Mouse (Mus musculus): ENCODE results near the gene Efcab2. TPM values are rescaled to one million over a fixed set of nuclear protein-coding genes. Genes with fewer than 3 reads are reported as not detected.

Efcab2 gene
- polyA plus RNA-seq, 1 experiment: 2.1 TPM

- 28% methylated on average over 2 of the region's 2 CpGs for WGBS
- no peak overlapping the region for H3K4me3 ChIP-seq (replicated peaks; ENCODE audit: control insufficient read depth, low read depth, low read length)
- no peak overlapping the region for H3K27ac ChIP-seq (ENCODE audit: control insufficient read depth, insufficient read depth, low read depth, low read length, poor library complexity)
- peaks cover 8% of the 10 kb centered on the region for H3K4me1 ChIP-seq (ENCODE audit: control insufficient read depth, insufficient read depth, low read length)
- no peak for TF ChIP-seq POLR2A (IDR thresholded peaks at IDR 0.05; ENCODE audit: borderline replicate concordance, control insufficient read depth, low read depth, low read length)
- TF ChIP-seq CTCF (IDR thresholded peaks at IDR 0.05; ENCODE audit: control insufficient read depth, insufficient read depth, low read length): no peak
Observed at GRCm38 (mm10) chr1:178492493-178492892, 86.6 kb downstream of the Efcab2 start.

GRCm38 (mm10) chr1:178496186-178496585 lies 90.3 kb downstream of the Efcab2 start:
- TF ChIP-seq CTCF (IDR thresholded peaks at IDR 0.05; ENCODE audit: control insufficient read depth, insufficient read depth, low read length): no peak
- no peak for TF ChIP-seq POLR2A (IDR thresholded peaks at IDR 0.05; ENCODE audit: borderline replicate concordance, control insufficient read depth, low read depth, low read length)
- 85% methylated on average over 2 of the region's 2 CpGs for WGBS
- Histone ChIP-seq H3K4me1 (ENCODE audit: control insufficient read depth, insufficient read depth, low read length) (peaks cover 3% of the 10 kb centered on the region; the same call in 1 of the 2 replicates), H3K4me3 (replicated peaks; ENCODE audit: control insufficient read depth, low read depth, low read length) (no peak overlapping the region), H3K27ac (ENCODE audit: control insufficient read depth, insufficient read depth, low read depth, low read length, poor library complexity) (no peak overlapping the region)

- Histone ChIP-seq H3K4me1 (ENCODE audit: control insufficient read depth, insufficient read depth, low read length) (peaks cover 3% of the 10 kb centered on the region; the same call in 1 of the 2 replicates), H3K4me3 (replicated peaks; ENCODE audit: control insufficient read depth, low read depth, low read length) (no peak overlapping the region), H3K27ac (ENCODE audit: control insufficient read depth, insufficient read depth, low read depth, low read length, poor library complexity) (no peak overlapping the region)
- TF ChIP-seq POLR2A (IDR thresholded peaks at IDR 0.05; ENCODE audit: borderline replicate concordance, control insufficient read depth, low read depth, low read length) (no peak), CTCF (IDR thresholded peaks at IDR 0.05; ENCODE audit: control insufficient read depth, insufficient read depth, low read length) (peak; percentile 70)
- WGBS: 15% methylated on average over 1 of the region's 1 CpGs
Observed at GRCm38 (mm10) chr1:178496841-178497240, 91.0 kb downstream of the Efcab2 start.

GRCm38 (mm10) chr1:178506938-178507337 lies 101.1 kb downstream of the Efcab2 start:
- Histone ChIP-seq H3K27ac (ENCODE audit: control insufficient read depth, insufficient read depth, low read depth, low read length, poor library complexity) (no peak overlapping the region), H3K4me3 (replicated peaks; ENCODE audit: control insufficient read depth, low read depth, low read length) (no peak overlapping the region), H3K4me1 (ENCODE audit: control insufficient read depth, insufficient read depth, low read length) (no peaks in the 10 kb centered on the region)
- TF ChIP-seq CTCF (IDR thresholded peaks at IDR 0.05; ENCODE audit: control insufficient read depth, insufficient read depth, low read length) (no peak), POLR2A (IDR thresholded peaks at IDR 0.05; ENCODE audit: borderline replicate concordance, control insufficient read depth, low read depth, low read length) (no peak)
- 81% methylated on average over 8 of the region's 8 CpGs for WGBS

- Histone ChIP-seq H3K27ac (ENCODE audit: control insufficient read depth, insufficient read depth, low read depth, low read length, poor library complexity) (no peak overlapping the region), H3K4me1 (ENCODE audit: control insufficient read depth, insufficient read depth, low read length) (no peaks in the 10 kb centered on the region), H3K4me3 (replicated peaks; ENCODE audit: control insufficient read depth, low read depth, low read length) (no peak overlapping the region)
- 62% methylated on average over 7 of the region's 7 CpGs for WGBS
- no peak for TF ChIP-seq CTCF (IDR thresholded peaks at IDR 0.05; ENCODE audit: control insufficient read depth, insufficient read depth, low read length)
- no peak for TF ChIP-seq POLR2A (IDR thresholded peaks at IDR 0.05; ENCODE audit: borderline replicate concordance, control insufficient read depth, low read depth, low read length)
Observed at GRCm38 (mm10) chr1:178512323-178513031, 106.6 kb downstream of the Efcab2 start.

GRCm38 (mm10) chr1:178513954-178514353 lies 108.1 kb downstream of the Efcab2 start:
- no peak for TF ChIP-seq POLR2A (IDR thresholded peaks at IDR 0.05; ENCODE audit: borderline replicate concordance, control insufficient read depth, low read depth, low read length)
- no peak for TF ChIP-seq CTCF (IDR thresholded peaks at IDR 0.05; ENCODE audit: control insufficient read depth, insufficient read depth, low read length)
- H3K27ac ChIP-seq (ENCODE audit: control insufficient read depth, insufficient read depth, low read depth, low read length, poor library complexity): no peak overlapping the region
- no peaks in the 10 kb centered on the region for H3K4me1 ChIP-seq (ENCODE audit: control insufficient read depth, insufficient read depth, low read length)
- 28% methylated on average over 7 of the region's 8 CpGs for WGBS
- no peak overlapping the region for H3K4me3 ChIP-seq (replicated peaks; ENCODE audit: control insufficient read depth, low read depth, low read length)

- Histone ChIP-seq H3K27ac (ENCODE audit: control insufficient read depth, insufficient read depth, low read depth, low read length, poor library complexity) (no peak overlapping the region), H3K4me3 (replicated peaks; ENCODE audit: control insufficient read depth, low read depth, low read length) (no peak overlapping the region), H3K4me1 (ENCODE audit: control insufficient read depth, insufficient read depth, low read length) (no peaks in the 10 kb centered on the region)
- TF ChIP-seq POLR2A (IDR thresholded peaks at IDR 0.05; ENCODE audit: borderline replicate concordance, control insufficient read depth, low read depth, low read length): no peak
- no peak for TF ChIP-seq CTCF (IDR thresholded peaks at IDR 0.05; ENCODE audit: control insufficient read depth, insufficient read depth, low read length)
- WGBS: 80% methylated on average over 2 of the region's 2 CpGs
Observed at GRCm38 (mm10) chr1:178515839-178516238, 110.0 kb downstream of the Efcab2 start.

- WGBS: 72% methylated on average over 5 of the region's 5 CpGs
Observed at GRCm38 (mm10) chr1:178522389-178522788, 116.5 kb downstream of the Efcab2 start.

More at GRCm38 (mm10) chr1:178522389-178522788, 116.5 kb downstream of the Efcab2 start:
- Histone ChIP-seq H3K4me1 (ENCODE audit: control insufficient read depth, insufficient read depth, low read length) (no peaks in the 10 kb centered on the region), H3K27ac (ENCODE audit: control insufficient read depth, insufficient read depth, low read depth, low read length, poor library complexity) (no peak overlapping the region), H3K4me3 (replicated peaks; ENCODE audit: control insufficient read depth, low read depth, low read length) (no peak overlapping the region)
- TF ChIP-seq POLR2A (IDR thresholded peaks at IDR 0.05; ENCODE audit: borderline replicate concordance, control insufficient read depth, low read depth, low read length) (no peak), CTCF (IDR thresholded peaks at IDR 0.05; ENCODE audit: control insufficient read depth, insufficient read depth, low read length) (no peak)
